Mouse (Mus musculus): ENCODE results near the gene Vamp2. TPM values are rescaled to one million over a fixed set of nuclear protein-coding genes. Genes with fewer than 3 reads are reported as not detected.

Gene Vamp2
- polyA plus RNA-seq, 1 experiment from 2014 or later = 66.7 TPM

- Histone ChIP-seq H3K36me3 (ENCODE audit: insufficient read depth, low read length) (0 out of 2 replicates have a peak, but pooled peaks cover 17% of the 10 kb centered on the region), H3K9ac (ENCODE audit: low read depth, low read length) (no peak overlapping the region), H3K9me3 (replicated peaks; ENCODE audit: low read length) (no peaks in the 10 kb centered on the region), H3K27ac (no peak overlapping the region), H3K4me2 (ENCODE audit: low read length) (no peak overlapping the region), H3K27me3 (ENCODE audit: insufficient read depth, low read length) (no peaks in the 10 kb centered on the region), H3K4me3 (replicated peaks; ENCODE audit: low read depth, low read length) (no peak overlapping the region), H3K4me1 (replicated peaks; ENCODE audit: insufficient read depth, low read length) (peaks cover 6% of the 10 kb centered on the region; the same call in 1 of the 2 replicates)
- WGBS = 88% methylated on average over 4 of the region's 4 CpGs
- no peak for DNase-seq (ENCODE audit: low spot score)
- TF ChIP-seq CTCF (IDR thresholded peaks at IDR 0.05; ENCODE audit: low read depth) = no peak
- ATAC-seq (replicated peaks; ENCODE audit: low FRiP score, low read depth) = no peak
Observed at GRCm38 (mm10) chr11:69051771-69052170, 36.5 kb upstream of the Vamp2 start.

DNA sequence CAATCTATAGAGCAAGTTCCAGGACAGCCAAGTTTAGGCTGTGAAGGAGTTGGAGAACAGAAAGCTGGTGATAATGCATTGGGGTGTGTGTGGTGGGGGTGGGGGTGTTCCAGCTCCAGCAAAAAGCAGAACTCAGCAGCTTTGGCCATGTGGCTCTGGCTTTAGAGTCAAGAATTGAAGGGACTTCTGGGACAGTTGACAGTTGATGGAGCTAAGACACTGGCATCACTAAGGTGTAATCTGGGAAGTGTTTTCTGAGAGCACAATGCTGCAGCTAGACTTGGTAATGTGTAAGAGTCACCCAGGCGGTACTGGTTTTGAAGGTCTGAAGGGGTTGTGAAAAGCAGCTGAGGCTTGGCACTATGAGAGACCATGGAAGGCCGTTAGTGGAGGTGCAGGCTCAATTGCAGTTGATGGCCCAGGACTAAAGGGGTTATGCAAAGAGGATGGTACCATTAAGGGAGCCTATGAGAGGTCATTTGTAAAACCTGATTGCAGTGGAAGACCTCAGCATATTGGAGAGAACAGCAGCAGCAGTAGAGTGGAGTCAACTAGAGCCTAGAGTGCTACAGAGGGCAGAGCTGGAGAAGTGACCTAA, 35.4 kb upstream of the Vamp2 start:
- no peak overlapping the region for H3K9ac ChIP-seq (ENCODE audit: low read depth, low read length)
- H3K4me3 ChIP-seq (replicated peaks; ENCODE audit: low read depth, low read length) = no peak overlapping the region
- 0 out of 2 replicates have a peak, but pooled peaks cover 17% of the 10 kb centered on the region for H3K36me3 ChIP-seq (ENCODE audit: insufficient read depth, low read length)
- peaks cover 2% of the 10 kb centered on the region for H3K4me1 ChIP-seq (replicated peaks; ENCODE audit: insufficient read depth, low read length)
- H3K27me3 ChIP-seq (ENCODE audit: insufficient read depth, low read length) = no peaks in the 10 kb centered on the region
- DNase-seq (ENCODE audit: low spot score) (no peak), ATAC-seq (replicated peaks; ENCODE audit: low FRiP score, low read depth) (no peak)
- 60% methylated on average over 2 of the region's 2 CpGs for WGBS
- TF ChIP-seq CTCF (IDR thresholded peaks at IDR 0.05; ENCODE audit: low read depth) = no peak
- no peak overlapping the region for H3K27ac ChIP-seq
- H3K4me2 ChIP-seq (ENCODE audit: low read length) = no peak overlapping the region
- no peaks in the 10 kb centered on the region for H3K9me3 ChIP-seq (replicated peaks; ENCODE audit: low read length)

- ATAC-seq (replicated peaks; ENCODE audit: low FRiP score, low read depth) (no peak), DNase-seq (ENCODE audit: low spot score) (no peak)
- 69% methylated on average over 3 of the region's 3 CpGs for WGBS
- no peak overlapping the region for H3K4me2 ChIP-seq (ENCODE audit: low read length)
- peaks cover 8% of the 10 kb centered on the region for H3K4me1 ChIP-seq (replicated peaks; ENCODE audit: insufficient read depth, low read length)
- H3K27me3 ChIP-seq (ENCODE audit: insufficient read depth, low read length) = no peaks in the 10 kb centered on the region
- no peak overlapping the region for H3K27ac ChIP-seq
- 0 out of 2 replicates have a peak, but pooled peaks cover 14% of the 10 kb centered on the region for H3K36me3 ChIP-seq (ENCODE audit: insufficient read depth, low read length)
- no peak overlapping the region for H3K9ac ChIP-seq (ENCODE audit: low read depth, low read length)
- H3K9me3 ChIP-seq (replicated peaks; ENCODE audit: low read length) = no peaks in the 10 kb centered on the region
- no peak overlapping the region for H3K4me3 ChIP-seq (replicated peaks; ENCODE audit: low read depth, low read length)
- TF ChIP-seq CTCF (IDR thresholded peaks at IDR 0.05; ENCODE audit: low read depth) = no peak
Observed at GRCm38 (mm10) chr11:69053848-69054247, 34.4 kb upstream of the Vamp2 start.

DNA sequence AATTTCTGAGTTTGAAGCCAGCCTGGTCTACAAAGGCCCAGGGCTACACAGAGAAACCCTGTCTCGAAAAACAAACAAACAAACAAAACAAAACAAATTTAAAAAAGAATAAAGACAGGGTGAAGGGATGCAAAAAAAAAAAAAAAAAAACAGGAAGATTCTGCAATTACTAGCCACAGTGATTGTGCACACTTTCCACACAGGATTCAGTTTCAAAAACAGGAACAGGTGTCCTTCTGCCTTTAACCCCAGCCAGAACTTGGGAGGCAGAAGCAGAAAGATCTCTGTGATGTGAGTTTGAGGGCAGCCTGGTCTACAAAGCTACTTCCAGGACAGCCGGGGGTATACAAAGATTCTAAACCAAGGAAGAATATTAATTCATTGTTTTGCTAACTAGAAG, 30.0 kb upstream of the Vamp2 start:
- no peak for DNase-seq (ENCODE audit: low spot score)
- H3K27ac ChIP-seq = peak overlapping the region; percentile 89
- H3K4me1 ChIP-seq (replicated peaks; ENCODE audit: insufficient read depth, low read length) = peaks cover 20% of the 10 kb centered on the region
- H3K4me3 ChIP-seq (replicated peaks; ENCODE audit: low read depth, low read length) = peak overlapping the region; percentile 82
- H3K4me2 ChIP-seq (ENCODE audit: low read length) = peak overlapping the region; percentile 62
- no peak for TF ChIP-seq CTCF (IDR thresholded peaks at IDR 0.05; ENCODE audit: low read depth)
- 76% methylated on average over 2 of the region's 2 CpGs for WGBS
- H3K9ac ChIP-seq (ENCODE audit: low read depth, low read length) = peak overlapping the region; percentile 94; the same call in 1 of the 2 replicates
- ATAC-seq (replicated peaks; ENCODE audit: low FRiP score, low read depth) = no peak
- no peaks in the 10 kb centered on the region for H3K36me3 ChIP-seq (ENCODE audit: insufficient read depth, low read length)
- H3K27me3 ChIP-seq (ENCODE audit: insufficient read depth, low read length) = no peaks in the 10 kb centered on the region
- no peaks in the 10 kb centered on the region for H3K9me3 ChIP-seq (replicated peaks; ENCODE audit: low read length)

DNA sequence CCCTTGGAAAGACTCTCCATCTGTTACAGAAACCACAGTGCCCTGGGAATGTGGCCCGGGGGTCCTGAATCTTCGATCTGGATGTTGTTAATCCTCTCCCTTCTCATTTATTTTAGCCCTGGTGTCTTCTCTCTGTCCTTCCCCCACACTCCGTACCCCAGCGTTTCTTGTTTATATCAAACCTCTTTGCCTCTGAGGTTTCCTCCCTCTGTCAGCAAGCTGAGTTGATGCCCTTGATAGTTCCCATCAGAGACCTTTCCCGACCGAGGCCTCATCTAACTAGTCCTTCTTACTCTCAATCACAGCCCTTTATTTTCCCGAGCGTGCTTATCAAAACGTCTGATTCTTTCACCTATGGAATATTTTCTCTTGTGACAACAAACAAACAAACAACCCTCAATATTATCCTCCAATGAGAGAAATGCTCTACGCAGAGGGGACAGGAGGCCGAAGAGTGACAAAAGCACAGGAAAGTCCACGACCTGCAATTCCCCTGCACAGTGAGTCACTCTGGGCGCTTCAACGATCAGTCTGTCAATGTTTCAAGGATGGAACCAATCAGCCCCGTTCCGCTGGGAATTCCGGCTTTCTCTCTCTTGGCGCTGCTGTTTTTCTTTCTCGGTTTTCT, 29.4 kb upstream of the Vamp2 start:
- H3K4me1 ChIP-seq (replicated peaks; ENCODE audit: insufficient read depth, low read length) = peaks cover 20% of the 10 kb centered on the region
- H3K9me3 ChIP-seq (replicated peaks; ENCODE audit: low read length) = no peaks in the 10 kb centered on the region
- TF ChIP-seq CTCF (IDR thresholded peaks at IDR 0.05; ENCODE audit: low read depth) = no peak
- peak overlapping the region; percentile 89 for H3K27ac ChIP-seq
- H3K9ac ChIP-seq (ENCODE audit: low read depth, low read length) = peak overlapping the region; percentile 94
- H3K27me3 ChIP-seq (ENCODE audit: insufficient read depth, low read length) = no peaks in the 10 kb centered on the region
- H3K4me3 ChIP-seq (replicated peaks; ENCODE audit: low read depth, low read length) = peak overlapping the region; percentile 82
- DNase-seq (ENCODE audit: low spot score) (no peak), ATAC-seq (replicated peaks; ENCODE audit: low FRiP score, low read depth) (peak; percentile 16; the same call in 1 of the 2 replicates)
- no peaks in the 10 kb centered on the region for H3K36me3 ChIP-seq (ENCODE audit: insufficient read depth, low read length)
- under 1% methylated on average over 19 of the region's 19 CpGs for WGBS
- H3K4me2 ChIP-seq (ENCODE audit: low read length) = peak overlapping the region; percentile 62

DNA sequence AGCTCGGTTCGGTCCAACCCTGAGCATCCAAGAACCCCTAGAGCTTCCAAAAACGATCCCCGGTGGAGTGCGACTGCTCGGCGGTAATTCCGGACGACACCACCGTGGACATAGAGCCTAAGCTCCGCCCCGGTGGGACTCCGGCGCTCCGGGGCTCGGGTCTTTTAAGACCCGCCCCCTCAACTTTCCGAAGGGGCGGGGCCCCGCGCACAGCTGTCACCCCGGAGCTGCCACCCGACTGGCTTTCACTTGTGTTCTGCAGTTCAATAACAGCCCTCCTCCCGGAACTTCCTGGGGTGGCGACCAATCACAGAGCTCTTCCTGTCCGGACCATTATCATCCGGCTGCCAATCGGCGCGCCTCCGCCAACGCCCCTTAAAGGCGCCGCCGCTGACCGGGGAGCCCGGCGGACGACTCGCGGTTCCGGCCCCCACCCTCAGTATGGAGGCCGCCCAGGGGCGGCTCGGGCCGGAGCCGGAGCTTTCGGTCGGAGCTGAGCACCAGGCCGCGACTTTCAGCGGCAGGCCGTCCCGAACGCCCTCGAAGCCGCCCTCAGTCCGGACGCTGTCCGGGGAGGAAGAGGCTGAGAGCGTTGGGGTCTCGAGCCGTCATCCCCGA, 28.8 kb upstream of the Vamp2 start, which contains the start of gene Borcs6:
Gene Borcs6, plus strand, starts transcription at position 361 of the 618 bp plus-strand sequence.
- Histone ChIP-seq H3K4me1 (replicated peaks; ENCODE audit: insufficient read depth, low read length) (peaks cover 23% of the 10 kb centered on the region), H3K4me2 (ENCODE audit: low read length) (peak within 1 kb of the TSS; percentile 96), H3K27me3 (ENCODE audit: insufficient read depth, low read length) (no peaks in the 10 kb centered on the region), H3K36me3 (ENCODE audit: insufficient read depth, low read length) (no peaks in the 10 kb centered on the region), H3K4me3 (replicated peaks; ENCODE audit: low read depth, low read length) (peak within 1 kb of the TSS; percentile 82), H3K9me3 (replicated peaks; ENCODE audit: low read length) (no peaks in the 10 kb centered on the region), H3K9ac (ENCODE audit: low read depth, low read length) (peak within 1 kb of the TSS; percentile 94), H3K27ac (peak within 1 kb of the TSS; percentile 96)
- TF ChIP-seq CTCF (IDR thresholded peaks at IDR 0.05; ENCODE audit: low read depth) = no peak
- peak; percentile 92 for ATAC-seq (replicated peaks; ENCODE audit: low FRiP score, low read depth)
- under 1% methylated on average over 64 of the region's 64 CpGs for WGBS
- peak; percentile 99 for DNase-seq (ENCODE audit: low spot score)

All from kidney, postnatal 0 days (tissue).